Mouse (Mus musculus) c-Kit-positive CD71-positive TER-119-positive erythroid progenitor cells, embryonic 14.5 days (primary cell): ENCODE results near the gene Ghrl.

Source experiments
- DNase-seq: peaks from one replicate; pipeline ENCODE4 v3.0.0-alpha.2; 2013; ENCODE audit warnings: low spot score

Gene Ghrl

DNA sequence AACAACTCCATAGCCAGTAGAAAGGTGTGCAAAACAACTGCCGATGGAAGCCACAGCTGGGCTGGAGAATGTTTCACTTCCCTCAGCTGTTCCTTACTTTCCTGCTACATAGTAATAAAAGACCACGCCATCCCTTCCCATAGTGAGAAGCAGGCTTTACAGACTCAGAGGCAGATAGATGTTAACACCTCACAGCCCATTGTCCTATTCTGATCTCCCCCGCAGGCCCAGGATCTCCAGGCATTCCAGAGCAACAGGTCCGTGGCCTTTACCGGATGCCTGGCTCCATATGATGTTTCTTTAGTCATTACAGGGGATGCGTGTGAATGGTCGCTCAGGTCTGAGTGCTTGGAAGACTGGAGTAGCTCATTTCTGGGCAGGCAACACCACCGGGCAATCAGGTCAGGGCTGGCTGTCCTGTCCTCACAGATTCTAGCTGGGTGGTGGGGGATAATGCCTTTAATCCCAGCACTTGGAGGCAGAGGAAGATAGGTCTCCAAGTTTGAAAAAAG is 52.0 kb downstream of the Ghrl start:
- DNase-seq = no peak
